Comparison of ENCODE assay signal across 10 mouse cellular contexts in genomic region chr3:108195941-108196590, GRCm38 (mm10). TPM values are rescaled to one million over a fixed set of nuclear protein-coding genes. Genes with fewer than 3 reads are reported as not detected.
A peak's percentile ranks its signal among the peaks of the same experiment; 100 is the strongest.
DNase-seq lines count a peak whose midpoint lies in the region; ATAC-seq and TF ChIP-seq lines count a peak whose summit lies in the region.
"Had no signal": no experiment of that assay in that cellular context is flagged by ENCODE, and none has a peak within 500 bp of the region (broad histone marks: within the 10 kb centered on the region; RNA-seq: fewer than 3 reads in every experiment).

No protein-coding gene starts in this region.

- peak; percentile 53 to 59 for DNase-seq in cerebellum, adult 2 months
- no peak for DNase-seq in cerebellum, adult 11 months
- DNase-seq in Muller cell, postnatal 12 days (ENCODE audit: inconsistent ontology term) = peak; percentile 67
- DNase-seq in forebrain, embryonic 14.5 days (ENCODE audit: low spot score) = peak; percentile 73
- DNase-seq in limb, embryonic 10.5 days (ENCODE audit: low spot score) = no peak
- no peak for DNase-seq in embryo, embryonic 9.5 days (ENCODE audit: extremely low spot score)
- no peak for DNase-seq in spleen, adult 18-20 months
- DNase-seq in thymus, postnatal 25 days = no peak

- H3K27me3 ChIP-seq in cerebellum, adult 2 months (ENCODE audit: control insufficient read depth, insufficient read depth, low read length) = no peaks in the 10 kb centered on the region
- no peaks in the 10 kb centered on the region for H3K27me3 ChIP-seq in forebrain, embryonic 14.5 days (replicated peaks; ENCODE audit: control insufficient read depth, insufficient read depth, low read length)
- no peaks in the 10 kb centered on the region for H3K27me3 ChIP-seq in limb, embryonic 10.5 days (ENCODE audit: low read depth, poor library complexity, severe bottlenecking)

- peak overlapping the region; percentile 92 for H3K27ac ChIP-seq in cerebellum, adult 2 months (ENCODE audit: insufficient read depth, low read length)
- H3K27ac ChIP-seq in forebrain, embryonic 14.5 days (ENCODE audit: low read depth, low read length) = peak overlapping the region; percentile 75
- H3K27ac ChIP-seq in limb, embryonic 10.5 days = peak overlapping the region; percentile 65
- H3K27ac ChIP-seq: heart, adult 2 months had no signal

- peak overlapping the region; percentile 26; the same call in 1 of the 2 replicates for H3K9ac ChIP-seq in forebrain, embryonic 14.5 days (ENCODE audit: low read length)

- no peak overlapping the region for H3K4me2 ChIP-seq in forebrain, embryonic 14.5 days (ENCODE audit: low read length)

- peaks cover 21% of the 10 kb centered on the region for H3K36me3 ChIP-seq in forebrain, embryonic 14.5 days (ENCODE audit: control insufficient read depth, insufficient read depth, low read length)
- peaks cover 16% of the 10 kb centered on the region for H3K36me3 ChIP-seq in limb, embryonic 10.5 days

- peaks cover 40% of the 10 kb centered on the region for H3K4me1 ChIP-seq in cerebellum, adult 2 months (ENCODE audit: control insufficient read depth, insufficient read depth, low read length)
- H3K4me1 ChIP-seq in forebrain, embryonic 14.5 days (ENCODE audit: control insufficient read depth, insufficient read depth, low read length) = peaks cover 18% of the 10 kb centered on the region
- H3K4me1 ChIP-seq in limb, embryonic 10.5 days = peaks cover 55% of the 10 kb centered on the region

- peak overlapping the region; percentile 32 for H3K4me3 ChIP-seq in cerebellum, adult 2 months (replicated peaks; ENCODE audit: insufficient read depth, low read depth, low read length)
- H3K4me3 ChIP-seq in forebrain, embryonic 14.5 days (ENCODE audit: low read depth, low read length) = no peak overlapping the region
- H3K4me3 ChIP-seq in limb, embryonic 10.5 days = no peak overlapping the region
- H3K4me3 ChIP-seq: heart, adult 2 months had no signal

- H3K9me3 ChIP-seq in forebrain, embryonic 14.5 days (replicated peaks; ENCODE audit: control insufficient read depth, low read length) = no peaks in the 10 kb centered on the region
- no peaks in the 10 kb centered on the region for H3K9me3 ChIP-seq in limb, embryonic 10.5 days (replicated peaks)

- peak; percentile 24 for ATAC-seq in forebrain, embryonic 14.5 days

- TF ChIP-seq POLR2A in cerebellum, adult 2 months (IDR thresholded peaks at IDR 0.05; ENCODE audit: borderline replicate concordance, insufficient read depth, low read length) = no peak

- no peak for TF ChIP-seq CTCF in cerebellum, adult 2 months (IDR thresholded peaks at IDR 0.05; ENCODE audit: borderline replicate concordance, insufficient read depth, low read depth, low read length)

- WGBS in cerebellum, adult 2 months = 29% methylated on average over 7 of the region's 7 CpGs
- WGBS in forebrain, embryonic 14.5 days = 56% methylated on average over 7 of the region's 7 CpGs
- 81% methylated on average over 7 of the region's 7 CpGs for WGBS in limb, embryonic 10.5 days

RNA-seq across cellular contexts. Expression of gene Cyb561d1, which starts 4.9 kb away (rescaled TPM):
- polyA plus RNA-seq in cerebellum, adult 2 months (2012; rRNA removed) = 13.1 and 13.8 TPM in 2 replicates
- polyA plus RNA-seq in forebrain, embryonic 14.5 days (2014; fragmentation: Nextera tagmentation; extraction: Ambion mirVana) = 2.4 and 2.9 TPM in 2 replicates
- polyA plus RNA-seq in limb, embryonic 10.5 days (2016; fragmentation: Nextera tagmentation; extraction: Ambion mirVana) = 1.6 and 2.1 TPM in 2 replicates

RNA-seq across cellular contexts. Expression of gene Amigo1, which starts 9.9 kb away (rescaled TPM):
- polyA plus RNA-seq in cerebellum, adult 2 months (2012; rRNA removed) = 50.8 and 53.5 TPM in 2 replicates
- polyA plus RNA-seq in forebrain, embryonic 14.5 days (2014; fragmentation: Nextera tagmentation; extraction: Ambion mirVana) = 4.8 and 6.5 TPM in 2 replicates
- 2.6 and 3.0 TPM in 2 replicates for polyA plus RNA-seq in limb, embryonic 10.5 days (2016; fragmentation: Nextera tagmentation; extraction: Ambion mirVana)

RNA-seq across cellular contexts. Expression of gene Atxn7l2, which starts 14.7 kb away (rescaled TPM):
- 25.9 and 26.9 TPM in 2 replicates for polyA plus RNA-seq in cerebellum, adult 2 months (2012; rRNA removed)
- 24.1 and 30.1 TPM in 2 replicates for polyA plus RNA-seq in forebrain, embryonic 14.5 days (2014; fragmentation: Nextera tagmentation; extraction: Ambion mirVana)
- polyA plus RNA-seq in limb, embryonic 10.5 days (2016; fragmentation: Nextera tagmentation; extraction: Ambion mirVana) = 23.3 and 25.7 TPM in 2 replicates

RNA-seq across cellular contexts. Expression of gene Sypl2, which starts 30.4 kb away (rescaled TPM):
- 2.4 TPM in 2 replicates for polyA plus RNA-seq in cerebellum, adult 2 months (2012; rRNA removed)
- 1.5 and 1.8 TPM in 2 replicates for polyA plus RNA-seq in forebrain, embryonic 14.5 days (2014; fragmentation: Nextera tagmentation; extraction: Ambion mirVana)
- polyA plus RNA-seq in limb, embryonic 10.5 days (2016; fragmentation: Nextera tagmentation; extraction: Ambion mirVana) = 0.23 and 0.56 TPM in 2 replicates
- polyA plus RNA-seq: C2C12 had no signal

RNA-seq across cellular contexts. Expression of gene Gpr61, which starts 41.4 kb away (rescaled TPM):
- polyA plus RNA-seq in cerebellum, adult 2 months (2012; rRNA removed) = 6.2 and 6.5 TPM in 2 replicates
- polyA plus RNA-seq in forebrain, embryonic 14.5 days (2014; fragmentation: Nextera tagmentation; extraction: Ambion mirVana) = 1.0 and 1.5 TPM in 2 replicates
- 0.08 TPM in 1 of 2 replicates, not detected in the other for polyA plus RNA-seq in limb, embryonic 10.5 days (2016; fragmentation: Nextera tagmentation; extraction: Ambion mirVana)

Comparison
In these comparisons a context has a peak if more than half of its experiments do, and no peak if none do; other contexts are left out.
1. DNase-seq: peak in cerebellum, adult 2 months (2 of 2), Muller cell, postnatal 12 days (single experiment) and forebrain, embryonic 14.5 days (single experiment); none in cerebellum, adult 11 months (single experiment), limb, embryonic 10.5 days (single experiment), embryo, embryonic 9.5 days (single experiment), spleen, adult 18-20 months (0 of 2) and thymus, postnatal 25 days (single experiment).
2. Peak in every context shown above with its lines, with median percentiles within 50 percentile points of each other: H3K27ac ChIP-seq.